In the genomic region with DNA sequence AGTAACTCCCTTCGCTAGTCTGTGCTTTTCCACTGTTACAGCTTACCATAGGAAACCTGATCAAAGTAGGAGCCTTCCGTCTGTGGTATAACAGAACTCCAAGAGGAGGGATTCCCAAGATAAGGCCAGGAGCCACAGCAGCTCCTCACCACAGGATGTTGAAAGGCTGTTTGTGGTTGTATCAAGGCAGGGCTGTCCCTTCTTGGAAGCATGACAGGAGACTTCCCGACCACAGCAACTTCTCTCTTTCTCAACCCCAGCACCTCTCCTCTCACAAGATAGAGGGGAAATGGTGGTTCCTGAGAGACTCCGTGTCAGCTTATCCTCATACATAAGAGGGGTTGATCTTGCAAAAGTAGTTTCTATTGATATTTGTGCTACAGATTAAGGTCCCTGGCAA, we compare ENCODE assay signal across 18 mouse cellular contexts. TPM values are rescaled to one million over a fixed set of nuclear protein-coding genes. Genes with fewer than 3 reads are reported as not detected.
A peak's percentile ranks its signal among the peaks of the same experiment; 100 is the strongest.
DNase-seq lines count a peak whose midpoint lies in the region; ATAC-seq and TF ChIP-seq lines count a peak whose summit lies in the region.
"Had no signal": no experiment of that assay in that cellular context is flagged by ENCODE, and none has a peak within 500 bp of the region (broad histone marks: within the 10 kb centered on the region; RNA-seq: fewer than 3 reads in every experiment).

No protein-coding gene starts in this region.

- no peaks in the 10 kb centered on the region for H3K9me3 ChIP-seq in heart, embryonic 12.5 days (replicated peaks)
- no peaks in the 10 kb centered on the region for H3K9me3 ChIP-seq in embryonic facial prominence, embryonic 14.5 days (ENCODE audit: control insufficient read depth, low read length)
- no peaks in the 10 kb centered on the region for H3K9me3 ChIP-seq in intestine, postnatal 0 days (ENCODE audit: control insufficient read depth)
- H3K9me3 ChIP-seq: forebrain, embryonic 15.5 days; midbrain, embryonic 10.5 days had no signal

- H3K4me2 ChIP-seq in heart, embryonic 12.5 days, result 0 out of 2 replicates have a peak overlapping the region, but pooled peaks have one; percentile 6
- no peak overlapping the region for H3K4me2 ChIP-seq in embryonic facial prominence, embryonic 14.5 days (ENCODE audit: low read depth, low read length)
- no peak overlapping the region for H3K4me2 ChIP-seq in intestine, postnatal 0 days (replicated peaks; ENCODE audit: low read depth)
- H3K4me2 ChIP-seq: forebrain, embryonic 15.5 days had no signal

- H3K27me3 ChIP-seq in heart, embryonic 12.5 days (replicated peaks), result no peaks in the 10 kb centered on the region
- H3K27me3 ChIP-seq in embryonic facial prominence, embryonic 14.5 days (replicated peaks; ENCODE audit: control insufficient read depth, insufficient read depth, low read length), result no peaks in the 10 kb centered on the region
- H3K27me3 ChIP-seq in intestine, postnatal 0 days (replicated peaks; ENCODE audit: control insufficient read depth, insufficient read depth, low read length), result no peaks in the 10 kb centered on the region
- H3K27me3 ChIP-seq: forebrain, embryonic 15.5 days; Patski had no signal

- H3K27ac ChIP-seq in heart, embryonic 12.5 days (ENCODE audit: poor library complexity, severe bottlenecking), result peak overlapping the region; percentile 55
- no peak overlapping the region for H3K27ac ChIP-seq in embryonic facial prominence, embryonic 14.5 days (replicated peaks; ENCODE audit: low read depth, low read length)
- no peak overlapping the region for H3K27ac ChIP-seq in intestine, postnatal 0 days (ENCODE audit: low read depth, low read length)
- H3K27ac ChIP-seq: forebrain, embryonic 15.5 days; gastrocnemius, adult 2 months; midbrain, embryonic 10.5 days had no signal

- no peak overlapping the region for H3K4me3 ChIP-seq in heart, embryonic 12.5 days
- H3K4me3 ChIP-seq in embryonic facial prominence, embryonic 14.5 days (ENCODE audit: low read depth, low read length), result no peak overlapping the region
- no peak overlapping the region for H3K4me3 ChIP-seq in intestine, postnatal 0 days (ENCODE audit: low read depth, low read length)
- H3K4me3 ChIP-seq: forebrain, embryonic 15.5 days; gastrocnemius, adult 2 months; midbrain, embryonic 10.5 days had no signal

- TF ChIP-seq CTCF in intestine, postnatal 0 days (IDR thresholded peaks at IDR 0.05; ENCODE audit: low read depth), result no peak

- DNase-seq in heart, adult 11 months, result no peak
- DNase-seq in 416B (ENCODE audit: low read depth), result peak; percentile 99
- DNase-seq in embryonic facial prominence, embryonic 14.5 days (ENCODE audit: low spot score), result peak; percentile 54
- DNase-seq in layer of hippocampus, postnatal 14 days (ENCODE audit: low spot score in 2 of 2), result no peak
- DNase-seq: adrenal gland, adult 2 months; cerebellum, postnatal 10 days; gastrocnemius, adult 2 months; heart, postnatal 36 days; kidney, postnatal 4 days; retina, postnatal 1 day had no signal

- 11% methylated on average over 4 of the region's 4 CpGs for WGBS in heart, embryonic 12.5 days
- WGBS in embryonic facial prominence, embryonic 14.5 days, result 60% methylated on average over 4 of the region's 4 CpGs
- WGBS in intestine, postnatal 0 days, result 82% methylated on average over 4 of the region's 4 CpGs

- peaks cover 48% of the 10 kb centered on the region for H3K4me1 ChIP-seq in heart, embryonic 12.5 days (replicated peaks)
- H3K4me1 ChIP-seq in embryonic facial prominence, embryonic 14.5 days (ENCODE audit: control insufficient read depth, insufficient read depth, low read length), result peaks cover 8% of the 10 kb centered on the region; the same call in 1 of the 2 replicates
- H3K4me1 ChIP-seq in intestine, postnatal 0 days (replicated peaks; ENCODE audit: control insufficient read depth, insufficient read depth, low read length), result no peaks in the 10 kb centered on the region
- H3K4me1 ChIP-seq: forebrain, embryonic 15.5 days had no signal

- ATAC-seq in heart, embryonic 12.5 days (ENCODE audit: insufficient number of reproducible peaks, low FRiP score), result no peak; the same call in 1 of the 2 replicates
- ATAC-seq in embryonic facial prominence, embryonic 14.5 days (ENCODE audit: low read depth), result no peak
- peak; percentile 76 for ATAC-seq in megakaryocyte, adult 5-6 weeks (ENCODE audit: poor library complexity, severe bottlenecking)
- ATAC-seq in intestine, postnatal 0 days, result no peak
- ATAC-seq in CD4-positive, CD25-positive, alpha-beta regulatory T cell, adult 4 months, result no peak
- ATAC-seq: forebrain, embryonic 15.5 days; inflammation-experienced regulatory T-cells, adult 6 months had no signal

- H3K36me3 ChIP-seq in heart, embryonic 12.5 days, result no peaks in the 10 kb centered on the region
- H3K36me3 ChIP-seq in embryonic facial prominence, embryonic 14.5 days (ENCODE audit: control insufficient read depth, insufficient read depth, low read length), result no peaks in the 10 kb centered on the region
- no peaks in the 10 kb centered on the region for H3K36me3 ChIP-seq in intestine, postnatal 0 days (ENCODE audit: control insufficient read depth, insufficient read depth)
- H3K36me3 ChIP-seq: forebrain, embryonic 15.5 days; midbrain, embryonic 10.5 days had no signal

- H3K9ac ChIP-seq in heart, embryonic 12.5 days, result no peak overlapping the region
- no peak overlapping the region for H3K9ac ChIP-seq in embryonic facial prominence, embryonic 14.5 days (ENCODE audit: low read depth, low read length)
- no peak overlapping the region for H3K9ac ChIP-seq in intestine, postnatal 0 days (ENCODE audit: low read depth, low read length)
- H3K9ac ChIP-seq: forebrain, embryonic 15.5 days had no signal

RNA-seq across cellular contexts. Expression of gene Emilin2, which starts 47.0 kb away (rescaled TPM):
- 97.0 and 99.7 TPM in 2 replicates for polyA plus RNA-seq in heart, embryonic 12.5 days (2016; fragmentation: Nextera tagmentation; extraction: Ambion mirVana)
- polyA plus RNA-seq in embryonic facial prominence, embryonic 14.5 days (2014; fragmentation: Nextera tagmentation; extraction: Ambion mirVana), result 23.1 and 24.5 TPM in 2 replicates
- total RNA-seq in megakaryocyte, adult 5-6 weeks (2015), result 152 and 159 TPM in 2 replicates
- 244 and 250 TPM in 2 replicates for total RNA-seq in megakaryocyte, adult 5-6 weeks (2017)
- 0.82 and 1.7 TPM in 2 replicates for polyA plus RNA-seq in intestine, postnatal 0 days (2015; fragmentation: Nextera tagmentation; extraction: Ambion mirVana)
- total RNA-seq in layer of hippocampus, postnatal 14 days (2021), result 1 to 10 TPM; 2.5 to 4.1 TPM
- polyA plus RNA-seq in CD4-positive, CD25-positive, alpha-beta regulatory T cell, adult 4 months (2017; shearing (Covaris generic)), result not detected

Comparison
In these comparisons a context has a peak if more than half of its experiments do, and no peak if none do; other contexts are left out.
1. DNase-seq: peak in 416B (single experiment) and embryonic facial prominence, embryonic 14.5 days (single experiment); none in heart, adult 11 months (single experiment) and layer of hippocampus, postnatal 14 days (0 of 2).